Mouse (Mus musculus) 3T3-L1 (cell line): ENCODE measurements around the gene Dnaic2.

Experiments used
- DNase-seq: peaks from one replicate; pipeline ENCODE4 v3.0.0-alpha.2; 2015; ENCODE audit warnings: low read depth, low spot score

The Dnaic2 gene

GRCm38 (mm10) chr11:114745134-114745533 lies 17.9 kb downstream of the Dnaic2 start:
- peak; percentile 93 for DNase-seq

- DNase-seq: no peak
Measured at GRCm38 (mm10) chr11:114747564-114748138, 20.4 kb downstream of the Dnaic2 start.

GRCm38 (mm10) chr11:114764820-114765818 lies 37.9 kb downstream of the Dnaic2 start, which contains the start of gene Kif19a:
Gene Kif19a (plus strand): TSS chr11:114765388.
- DNase-seq: no peak

GRCm38 (mm10) chr11:114769911-114770310 lies 42.7 kb downstream of the Dnaic2 start:
- DNase-seq: no peak

- no peak for DNase-seq
Measured at GRCm38 (mm10) chr11:114771896-114772295, 44.7 kb downstream of the Dnaic2 start.

- DNase-seq: no peak
Measured at GRCm38 (mm10) chr11:114780076-114780475, 52.9 kb downstream of the Dnaic2 start.

GRCm38 (mm10) chr11:114785892-114786291 lies 58.7 kb downstream of the Dnaic2 start:
- no peak for DNase-seq

GRCm38 (mm10) chr11:114786326-114786725 lies 59.1 kb downstream of the Dnaic2 start:
- no peak for DNase-seq

- DNase-seq: no peak
Measured at GRCm38 (mm10) chr11:114787611-114788010, 60.4 kb downstream of the Dnaic2 start.

- peak; percentile 67 for DNase-seq
Measured at GRCm38 (mm10) chr11:114789061-114789714, 62.0 kb downstream of the Dnaic2 start.

GRCm38 (mm10) chr11:114789716-114790115 lies 62.5 kb downstream of the Dnaic2 start:
- no peak for DNase-seq

GRCm38 (mm10) chr11:114790171-114790570 lies 63.0 kb downstream of the Dnaic2 start:
- DNase-seq: no peak

- DNase-seq: no peak
Measured at GRCm38 (mm10) chr11:114790841-114791240, 63.6 kb downstream of the Dnaic2 start.

- DNase-seq: no peak
Measured at GRCm38 (mm10) chr11:114791351-114791889, 64.2 kb downstream of the Dnaic2 start.

GRCm38 (mm10) chr11:114791891-114792411 lies 64.7 kb downstream of the Dnaic2 start:
- DNase-seq: no peak

- DNase-seq: no peak
Measured at GRCm38 (mm10) chr11:114792931-114793494, 65.8 kb downstream of the Dnaic2 start.

GRCm38 (mm10) chr11:114793868-114794545 lies 66.8 kb downstream of the Dnaic2 start:
- DNase-seq: no peak

- no peak for DNase-seq
Measured at GRCm38 (mm10) chr11:114794691-114795090, 67.5 kb downstream of the Dnaic2 start.

- peak; percentile 15 for DNase-seq
Measured at GRCm38 (mm10) chr11:114795231-114795746, 68.1 kb downstream of the Dnaic2 start.

- no peak for DNase-seq
Measured at GRCm38 (mm10) chr11:114795848-114796322, 68.7 kb downstream of the Dnaic2 start, which contains the start of gene Btbd17. Gene Btbd17 (minus strand): TSS chr11:114795945.
